Mouse (Mus musculus) left cerebral cortex, postnatal 4 days (tissue): ENCODE results near the gene Txndc15. TPM values are rescaled to one million over a fixed set of nuclear protein-coding genes. Genes with fewer than 3 reads are reported as not detected.

Experiments
- DNase-seq: peaks from one replicate; pipeline ENCODE4 v3.0.0-alpha.2; 2022
- intact Hi-C: fragments of 180-260 bp; cut with DNase I; formaldehyde crosslinking; loops from one replicate; pipeline ENCODE4 v1.15.1; 2025
- total RNA-seq, 2 experiments: library from RNA; stranded (reverse); gene quantifications; 2 replicates each; pipeline ENCODE4 v1.2.3; 2021

Txndc15 gene
- total RNA-seq, 2 experiments from 2014 or later: 58.7 to 59.5 TPM

DNA sequence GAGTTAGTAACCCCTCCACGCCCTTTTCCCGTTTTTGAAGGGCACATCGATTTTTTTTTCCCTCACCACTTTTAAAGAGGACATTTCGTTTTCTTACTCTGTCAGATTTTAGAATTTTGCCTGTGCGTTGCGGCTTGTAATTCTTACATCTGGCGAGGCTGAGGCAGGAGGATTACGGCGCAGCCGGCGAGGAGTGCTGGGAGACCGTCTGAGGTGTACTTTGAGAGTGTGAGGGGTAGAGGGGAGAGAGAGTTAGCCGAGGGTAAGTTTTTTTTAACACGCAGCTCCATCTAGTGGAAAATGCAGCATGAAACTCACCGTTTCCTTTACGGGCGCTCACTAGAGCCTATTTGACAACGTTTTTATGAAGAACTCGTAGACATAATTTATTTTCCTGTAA is 13.4 kb downstream of the Txndc15 start:
- intact Hi-C loops: no loop called here
- peak; percentile 46 for DNase-seq

- no peak for DNase-seq
- intact Hi-C loops: no loop called here
Observed at GRCm38 (mm10) chr13:55730716-55731115, 16.3 kb downstream of the Txndc15 start.

DNA sequence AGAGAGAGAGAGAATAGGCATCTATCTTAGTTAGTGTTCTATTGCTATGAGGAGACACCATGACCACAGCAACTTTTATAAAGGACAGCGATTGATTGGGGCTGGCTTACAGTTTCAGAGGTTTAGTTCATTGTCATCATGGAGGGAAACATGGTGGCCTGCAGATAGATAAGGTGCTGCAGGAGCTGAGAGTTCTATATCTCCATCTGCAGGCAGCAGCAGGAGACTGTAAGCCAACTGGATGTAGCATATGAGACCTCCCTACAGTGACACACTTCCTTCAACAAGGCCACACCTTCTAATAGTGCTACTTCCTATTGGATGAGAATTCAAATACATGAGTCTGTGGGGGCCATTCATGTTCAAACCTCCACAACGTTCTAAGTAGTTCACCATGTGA is 17.7 kb downstream of the Txndc15 start:
- intact Hi-C loops: no loop called here
- no peak for DNase-seq

- no peak for DNase-seq
- intact Hi-C loops: no loop called here
Observed at GRCm38 (mm10) chr13:55733628-55734502, 19.4 kb downstream of the Txndc15 start.

DNA sequence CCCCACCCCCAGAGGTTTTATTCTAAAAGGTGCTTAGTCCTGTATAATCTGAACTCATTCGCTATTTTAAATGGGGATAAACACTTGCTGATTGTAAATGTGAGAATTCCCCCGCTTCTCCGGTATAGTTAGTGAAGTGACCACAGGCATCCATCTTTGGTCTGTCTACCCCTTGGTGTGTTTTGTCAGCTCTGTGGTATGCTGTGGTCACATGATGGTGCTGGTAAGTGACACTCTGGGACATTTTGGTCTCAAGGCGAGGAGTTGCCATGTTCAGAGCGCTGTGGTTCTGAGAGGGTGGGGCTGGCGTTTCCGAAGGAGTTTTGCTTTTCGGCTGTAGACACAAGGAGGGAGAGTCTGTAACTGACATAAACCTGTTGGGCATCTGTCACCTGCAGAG is 23.4 kb downstream of the Txndc15 start:
- intact Hi-C loops: no loop called here
- DNase-seq: no peak

- no peak for DNase-seq
- intact Hi-C loops: no loop called here
Observed at GRCm38 (mm10) chr13:55742306-55742705, 27.9 kb downstream of the Txndc15 start.

- no peak for DNase-seq
- intact Hi-C loops: no loop called here
Observed at GRCm38 (mm10) chr13:55754380-55754779, 39.9 kb downstream of the Txndc15 start.

DNA sequence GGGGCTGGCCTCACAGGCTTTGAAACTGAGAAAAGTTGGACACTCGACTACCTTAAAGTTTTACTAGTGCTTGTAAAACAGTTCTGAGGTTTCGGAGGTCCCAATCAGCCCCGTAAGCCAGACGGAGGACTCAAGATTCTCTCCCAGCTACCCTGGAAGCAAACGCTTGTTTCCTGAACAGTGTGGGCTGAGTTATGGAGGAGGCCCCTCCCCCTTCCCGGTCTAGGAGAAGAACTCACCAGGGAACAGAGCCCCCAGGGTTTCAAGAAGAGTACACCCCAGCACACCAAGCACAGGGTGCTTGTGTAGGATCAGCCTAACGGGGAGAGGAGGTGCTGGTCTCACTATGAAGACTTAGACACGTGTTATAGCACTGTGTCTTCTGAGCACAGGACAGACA is 42.3 kb downstream of the Txndc15 start:
- no peak for DNase-seq
- intact Hi-C loops: no loop called here

GRCm38 (mm10) chr13:55757645-55758044 is 43.2 kb downstream of the Txndc15 start:
- DNase-seq: no peak
- intact Hi-C loops: no loop called here

GRCm38 (mm10) chr13:55760576-55760975 is 46.1 kb downstream of the Txndc15 start:
- DNase-seq: no peak
- intact Hi-C loops: no loop called here

DNA sequence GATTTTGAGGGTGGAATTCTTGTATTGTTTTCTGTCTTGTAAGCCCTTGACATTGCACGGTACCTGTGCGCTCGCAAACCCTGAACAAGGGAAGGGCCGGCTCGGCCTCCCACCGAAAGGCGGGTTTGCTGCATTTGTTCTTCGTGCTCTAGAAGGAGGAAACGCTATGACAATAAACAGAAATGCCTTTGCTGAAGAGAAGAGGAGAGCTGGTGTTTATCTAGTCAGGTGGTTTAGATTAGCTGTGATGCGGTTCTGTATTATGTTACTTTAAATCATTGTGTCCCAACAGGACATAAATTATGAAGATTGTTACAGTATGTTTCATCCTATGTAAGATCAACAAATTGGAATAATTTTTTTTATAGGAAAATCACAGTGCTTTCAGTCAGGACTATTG is 47.0 kb downstream of the Txndc15 start:
- no peak for DNase-seq
- intact Hi-C loops: no loop called here

DNA sequence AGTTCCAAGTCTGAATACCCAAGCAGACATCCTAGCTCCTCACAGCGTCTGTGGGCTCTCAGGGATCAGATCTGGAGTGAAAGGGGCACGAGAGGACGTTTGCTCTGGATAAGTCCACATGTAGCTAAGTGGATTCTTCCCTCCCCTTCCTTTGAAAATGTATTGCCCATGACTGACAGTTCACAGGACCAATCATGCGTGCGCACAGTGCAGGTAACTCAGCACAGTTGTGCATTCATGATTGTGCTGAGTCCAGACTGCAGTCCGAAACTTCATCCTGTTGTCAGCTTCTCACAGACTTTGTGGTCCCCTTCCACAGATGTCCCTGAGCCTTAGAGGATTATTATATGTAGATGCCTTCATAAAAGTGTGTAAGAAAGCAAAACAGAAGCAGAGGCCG is 59.9 kb downstream of the Txndc15 start:
- no peak for DNase-seq
- intact Hi-C loops: no loop called here

GRCm38 (mm10) chr13:55775056-55775455 is 60.6 kb downstream of the Txndc15 start:
- DNase-seq: no peak
- intact Hi-C loops: no loop called here

Other genes starting within 250 kb of the Txndc15 start
- gene Dbn1, start 226.5 kb upstream of the Txndc15 start, total RNA-seq: 100 to 1,000 TPM; 623 to 643 TPM
- 10 to 100 TPM; 62.5 to 66.8 TPM for gene Pdlim7, start 201.0 kb upstream of the Txndc15 start, total RNA-seq
- 1 to 10 TPM; 6.4 to 7.2 TPM for gene Dok3, start 185.4 kb upstream of the Txndc15 start, total RNA-seq
- gene Ddx41, start 178.0 kb upstream of the Txndc15 start, total RNA-seq: 10 to 100 TPM; 51.6 to 56.5 TPM
- gene Fam193b, start 143.5 kb upstream of the Txndc15 start, total RNA-seq: 10 to 100 TPM; 91.4 to 92.9 TPM
- gene Tmed9, start 140.9 kb upstream of the Txndc15 start, total RNA-seq: 100 to 1,000 TPM; 109 to 111 TPM
- gene B4galt7, start 114.8 kb upstream of the Txndc15 start, total RNA-seq: 10 to 100 TPM; 32.3 to 32.4 TPM
- 10 to 100 TPM; 60.3 to 62.0 TPM for gene Caml, start 91.6 kb upstream of the Txndc15 start, total RNA-seq
- gene Ddx46, start 79.6 kb upstream of the Txndc15 start, total RNA-seq: 10 to 100 TPM; 49.7 to 50.2 TPM
- gene B230219D22Rik, start 21.5 kb upstream of the Txndc15 start, total RNA-seq: 100 to 1,000 TPM; 101 TPM
- gene Pcbd2, start 12.7 kb downstream of the Txndc15 start, total RNA-seq: 10 to 100 TPM; 20.6 to 25.4 TPM
- gene Catsper3, start 69.9 kb downstream of the Txndc15 start, total RNA-seq: under 1 TPM; 0.38 to 0.44 TPM
- not detected for gene Pitx1, start 121.5 kb downstream of the Txndc15 start, total RNA-seq